Mouse (Mus musculus) thymus, postnatal 36 days (tissue): ENCODE results near the gene Arl9.
"Not testable (repeated sequence)": the region's sequence is repeated elsewhere in the genome, so short reads cannot be mapped to it uniquely, and the experiment has no call there.

ENCODE experiments used
- DNase-seq, 2 experiments: peaks; one replicate each; pipeline ENCODE4 v3.0.0; 2022; ENCODE audit warnings: mixed read lengths in 2 of 2

Arl9 gene

GRCm38 (mm10) chr5:77004051-77004821 is at the start of gene Arl9:
Arl9 (plus strand) TSS chr5:77004055.
- DNase-seq = no peak

- no peak for DNase-seq
Measured at GRCm38 (mm10) chr5:76954271-76954900, 49.5 kb upstream of the Arl9 start.

GRCm38 (mm10) chr5:76955474-76955873 is 48.4 kb upstream of the Arl9 start:
- DNase-seq = no peak

- no peak for DNase-seq
Measured at GRCm38 (mm10) chr5:76957954-76958353, 45.9 kb upstream of the Arl9 start.

- no peak for DNase-seq
Measured at GRCm38 (mm10) chr5:76959587-76959986, 44.3 kb upstream of the Arl9 start.

- no peak for DNase-seq
Measured at GRCm38 (mm10) chr5:76962545-76962944, 41.3 kb upstream of the Arl9 start.

- no peak for DNase-seq
Measured at GRCm38 (mm10) chr5:76964651-76965050, 39.2 kb upstream of the Arl9 start.

- DNase-seq = no peak
Measured at GRCm38 (mm10) chr5:76969250-76969649, 34.6 kb upstream of the Arl9 start.

GRCm38 (mm10) chr5:76971115-76971514 is 32.7 kb upstream of the Arl9 start:
- not testable (repeated sequence) for DNase-seq

- no peak for DNase-seq
Measured at GRCm38 (mm10) chr5:76973488-76973887, 30.4 kb upstream of the Arl9 start.

GRCm38 (mm10) chr5:76974207-76974553 is 29.7 kb upstream of the Arl9 start:
- no peak for DNase-seq

- peak; percentile 79 to 82 for DNase-seq
Measured at GRCm38 (mm10) chr5:76974554-76975285, 29.1 kb upstream of the Arl9 start, which contains the start of gene Srp72. Srp72 (plus strand) TSS chr5:76974683.

- DNase-seq = no peak
Measured at GRCm38 (mm10) chr5:76975736-76976135, 28.1 kb upstream of the Arl9 start.

- DNase-seq = no peak
Measured at GRCm38 (mm10) chr5:76984015-76984414, 19.8 kb upstream of the Arl9 start.

- DNase-seq = no peak
Measured at GRCm38 (mm10) chr5:76990789-76991188, 13.1 kb upstream of the Arl9 start.

- DNase-seq = no peak
Measured at GRCm38 (mm10) chr5:76993174-76993814, 10.6 kb upstream of the Arl9 start.

GRCm38 (mm10) chr5:76998416-76998815 is 5.4 kb upstream of the Arl9 start:
- DNase-seq = no peak

GRCm38 (mm10) chr5:77001192-77001591 is 2.7 kb upstream of the Arl9 start:
- no peak for DNase-seq

- DNase-seq = no peak
Measured at GRCm38 (mm10) chr5:77010352-77010751, 6.5 kb downstream of the Arl9 start.

GRCm38 (mm10) chr5:77011082-77011481 is 7.2 kb downstream of the Arl9 start:
- no peak for DNase-seq

GRCm38 (mm10) chr5:77013171-77013570 is 9.3 kb downstream of the Arl9 start:
- DNase-seq = no peak

GRCm38 (mm10) chr5:77015544-77016482 is 12.0 kb downstream of the Arl9 start, which contains the start of gene Thegl:
Thegl (plus strand) TSS chr5:77016023.
- DNase-seq = peak; percentile 54 to 57
